In the genomic region with DNA sequence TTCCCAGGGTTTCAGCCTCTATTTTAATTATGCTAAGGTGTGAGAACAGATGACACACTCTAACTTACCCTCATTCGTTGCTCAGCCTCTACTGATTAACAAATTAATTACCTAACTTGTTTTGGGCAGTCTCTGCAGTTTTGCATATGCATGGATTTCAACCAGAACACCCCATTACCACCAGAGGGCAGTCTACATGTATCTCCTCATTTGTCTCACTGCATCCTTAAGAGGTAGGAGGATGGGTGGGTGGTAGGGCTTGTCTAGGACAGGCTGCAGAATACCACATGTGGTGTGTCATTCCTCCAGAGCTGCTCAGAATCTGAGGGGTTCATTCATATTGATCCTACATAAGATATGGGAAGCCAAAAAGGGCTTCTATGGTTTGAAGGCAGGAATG, we compare ENCODE assay signal across 8 mouse cellular contexts. TPM values are rescaled to one million over a fixed set of nuclear protein-coding genes. Genes with fewer than 3 reads are reported as not detected.
DNase-seq lines count a peak whose midpoint lies in the region; ATAC-seq and TF ChIP-seq lines count a peak whose summit lies in the region.
"Had no signal": no experiment of that assay in that cellular context is flagged by ENCODE, and none has a peak within 500 bp of the region (broad histone marks: within the 10 kb centered on the region; RNA-seq: fewer than 3 reads in every experiment).

No protein-coding gene starts in this region.

- DNase-seq in layer of hippocampus, adult 2 months (ENCODE audit: low spot score in 2 of 2) = peak; percentile 20 to 28
- DNase-seq in layer of hippocampus, postnatal 25 days (ENCODE audit: extremely low spot score in 1 of 2, low spot score in 1 of 2) = no peak
- DNase-seq in T-cell, adult 2 months (ENCODE audit: low spot score) = peak; percentile 38
- DNase-seq in heart, adult 9 months (ENCODE audit: low spot score in 2 of 2) = peak; percentile 15 to 17
- no peak for DNase-seq in testis, postnatal 10 days (ENCODE audit: low spot score)

- no peaks in the 10 kb centered on the region for H3K27me3 ChIP-seq in ES-Bruce4 (ENCODE audit: control insufficient read depth, insufficient read depth, low read length, poor library complexity, severe bottlenecking)
- H3K27me3 ChIP-seq: heart, embryonic 13.5 days had no signal

- H3K4me1 ChIP-seq in ES-Bruce4 (ENCODE audit: control insufficient read depth, insufficient read depth, low read length) = no peaks in the 10 kb centered on the region
- H3K4me1 ChIP-seq: heart, embryonic 13.5 days had no signal

- H3K9me3 ChIP-seq in ES-Bruce4 (replicated peaks; ENCODE audit: control insufficient read depth, insufficient read depth, low read length, poor library complexity, severe bottlenecking) = no peaks in the 10 kb centered on the region

- no peak overlapping the region for H3K4me3 ChIP-seq in layer of hippocampus, adult 2 months
- H3K4me3 ChIP-seq in ES-Bruce4 (ENCODE audit: low read depth, low read length) = no peak overlapping the region
- H3K4me3 ChIP-seq: heart, embryonic 13.5 days had no signal

- no peaks in the 10 kb centered on the region for H3K36me3 ChIP-seq in ES-Bruce4 (ENCODE audit: control insufficient read depth, insufficient read depth, low read length, poor library complexity, severe bottlenecking)
- H3K36me3 ChIP-seq: heart, embryonic 13.5 days had no signal

- H3K9ac ChIP-seq in ES-Bruce4 (ENCODE audit: low read depth, poor library complexity, severe bottlenecking) = no peak overlapping the region
- H3K9ac ChIP-seq: heart, embryonic 13.5 days had no signal

- no peak overlapping the region for H3K27ac ChIP-seq in layer of hippocampus, adult 2 months
- H3K27ac ChIP-seq in ES-Bruce4 (ENCODE audit: insufficient read depth, low read length) = no peak overlapping the region
- H3K27ac ChIP-seq: heart, embryonic 13.5 days had no signal

- TF ChIP-seq EP300 in ES-Bruce4 (IDR thresholded peaks at IDR 0.05; ENCODE audit: insufficient read depth, low read depth, low read length) = no peak

- peak; percentile 93 for ATAC-seq in megakaryocyte progenitor cell, adult 5-6 weeks (replicated peaks; ENCODE audit: poor library complexity)

- TF ChIP-seq CTCF in layer of hippocampus, adult 2 months (conservative IDR thresholded peaks at IDR 0.05) = peak; percentile 82
- TF ChIP-seq CTCF in ES-Bruce4 (IDR thresholded peaks at IDR 0.05; ENCODE audit: low read depth, low read length) = peak; percentile 34

- TF ChIP-seq POLR2A in ES-Bruce4 (IDR thresholded peaks at IDR 0.05; ENCODE audit: insufficient read depth, low read length) = no peak

RNA-seq across cellular contexts. Expression of gene Parp14, which starts 31.7 kb away (rescaled TPM):
- 1 to 10 TPM; 1.2 to 1.4 TPM for total RNA-seq in layer of hippocampus, adult 2 months (2021)
- total RNA-seq in layer of hippocampus, postnatal 25 days (2021) = 1 to 10 TPM; 1.1 to 1.5 TPM
- polyA plus RNA-seq in ES-Bruce4 (2011; ENCODE audit: insufficient read depth, insufficient read length, low read depth, missing spikeins) = 5.4 and 5.7 TPM in 2 replicates
- total RNA-seq in megakaryocyte progenitor cell, adult 5-6 weeks (2015) = 8.2 and 10.5 TPM in 2 replicates
- 9.4 and 14.5 TPM in 2 replicates for total RNA-seq in megakaryocyte progenitor cell, adult 5-6 weeks (2017)

Comparison
In these comparisons a context has a peak if more than half of its experiments do, and no peak if none do; other contexts are left out.
1. DNase-seq: peak in layer of hippocampus, adult 2 months (2 of 2), T-cell, adult 2 months (single experiment) and heart, adult 9 months (2 of 2); none in layer of hippocampus, postnatal 25 days (0 of 2) and testis, postnatal 10 days (single experiment).